Mouse (Mus musculus): ENCODE measurements around the gene Pdcd7.
A peak's percentile ranks its signal among the peaks of the same experiment; 100 is the strongest.
"Not testable (repeated sequence)": the region's sequence is repeated elsewhere in the genome, so short reads cannot be mapped to it uniquely, and the experiment has no call there.

The Pdcd7 gene

DNA sequence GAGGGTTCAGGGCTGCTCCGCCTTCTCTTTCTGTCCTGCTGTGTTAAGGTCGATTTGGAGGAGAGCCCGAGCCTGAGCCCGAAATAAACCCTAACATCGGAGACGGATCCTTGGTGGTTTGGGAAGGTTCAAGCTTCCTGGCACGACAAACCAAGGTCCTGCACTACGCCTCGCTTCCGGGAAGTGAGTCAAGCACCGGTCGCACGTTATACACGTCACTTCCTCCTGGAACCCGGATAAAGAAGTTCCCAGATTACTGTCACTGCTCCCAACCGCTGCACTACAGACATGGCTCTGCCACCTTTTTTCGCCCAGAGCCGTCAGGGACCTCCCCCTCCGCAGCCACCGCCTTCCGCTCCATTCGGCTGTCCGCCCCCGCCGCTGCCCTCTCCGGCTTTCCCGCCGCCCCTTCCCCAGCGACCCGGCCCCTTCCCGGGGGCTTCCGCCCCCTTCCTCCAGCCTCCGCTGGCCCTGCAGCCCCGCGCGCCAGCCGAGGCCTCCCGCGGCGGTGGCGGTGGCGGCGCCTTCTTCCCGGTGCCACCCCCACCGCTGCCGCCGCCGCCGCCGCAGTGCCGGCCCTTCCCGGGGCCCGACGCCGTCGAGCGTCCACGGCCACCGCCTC lies at the start of gene Pdcd7:
Gene Pdcd7 (plus strand): TSS at position 251 of the 622 bp plus-strand sequence.
- peak; percentile 93 to 94 for DNase-seq

GRCm38 (mm10) chr9:65297056-65297455 lies 48.8 kb upstream of the Pdcd7 start:
- no peak for DNase-seq

DNA sequence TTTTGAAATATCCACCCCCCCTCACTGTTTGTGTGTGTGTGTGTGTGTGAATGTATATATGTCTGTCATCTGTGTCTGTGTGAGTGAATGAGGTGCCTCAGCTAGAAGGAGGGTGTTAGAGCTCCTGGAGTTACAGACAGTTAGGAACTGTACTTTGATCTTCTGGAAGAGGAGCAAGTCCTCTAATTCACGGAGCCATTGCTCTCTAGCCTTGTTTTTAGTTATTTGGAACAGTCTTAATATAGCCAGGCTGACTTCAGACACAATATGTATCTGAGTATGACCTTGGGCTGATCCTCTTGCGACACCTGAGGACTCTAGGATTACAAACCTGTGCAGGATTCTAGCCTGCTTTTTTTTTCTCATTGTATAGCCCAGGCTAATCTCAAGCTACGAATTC lies 47.1 kb upstream of the Pdcd7 start:
- DNase-seq = no peak

DNA sequence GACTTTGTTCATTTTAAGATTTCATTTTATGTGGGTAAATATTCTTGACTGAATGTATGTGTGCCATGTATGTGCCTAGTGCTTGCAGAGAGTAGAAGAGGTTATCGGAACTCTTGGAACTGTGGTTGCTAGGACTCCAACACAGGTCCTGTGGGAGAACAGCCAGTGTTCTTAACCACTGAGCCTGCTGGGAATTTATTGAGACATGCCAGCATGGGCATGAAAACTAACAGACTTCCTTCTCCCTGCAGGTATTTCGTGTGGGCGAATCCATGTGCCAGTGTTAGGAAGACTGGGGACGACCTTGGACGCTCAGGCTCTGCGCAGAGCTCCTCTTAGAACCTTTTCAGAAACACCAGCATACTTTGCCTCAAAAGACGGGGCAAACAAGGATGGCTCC lies 46.3 kb upstream of the Pdcd7 start:
- no peak for DNase-seq

DNA sequence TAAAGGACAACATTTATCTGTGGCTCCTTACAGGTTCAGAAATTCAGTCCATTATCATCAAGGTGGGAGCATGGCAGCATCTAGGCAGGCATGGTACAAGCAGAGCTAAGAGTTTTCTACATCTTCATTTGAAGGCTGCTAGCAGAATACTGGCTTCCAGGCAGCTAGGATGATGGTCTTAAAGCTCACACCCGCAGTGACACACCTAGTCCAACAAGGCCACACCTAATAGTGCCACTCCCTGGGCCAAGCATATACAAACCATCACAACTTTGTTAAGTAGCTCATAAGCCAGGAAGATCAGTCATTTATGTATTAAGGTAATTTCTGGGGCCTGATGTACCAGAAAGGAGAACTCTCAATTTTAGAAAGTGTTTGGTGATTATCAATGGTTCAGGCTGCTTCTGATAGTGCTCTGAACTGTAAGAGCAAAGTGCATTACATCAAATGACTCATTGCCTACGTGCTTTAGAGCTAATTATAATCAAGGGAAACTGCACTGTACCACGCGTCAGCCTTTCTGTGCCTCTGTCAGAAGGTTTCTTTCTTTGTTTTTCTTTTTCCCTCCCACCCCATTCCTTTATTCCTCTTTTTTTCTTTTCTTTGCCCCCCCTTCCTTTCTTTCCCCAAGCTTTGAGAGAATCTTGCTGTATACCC lies 43.4 kb upstream of the Pdcd7 start:
- no peak for DNase-seq

DNA sequence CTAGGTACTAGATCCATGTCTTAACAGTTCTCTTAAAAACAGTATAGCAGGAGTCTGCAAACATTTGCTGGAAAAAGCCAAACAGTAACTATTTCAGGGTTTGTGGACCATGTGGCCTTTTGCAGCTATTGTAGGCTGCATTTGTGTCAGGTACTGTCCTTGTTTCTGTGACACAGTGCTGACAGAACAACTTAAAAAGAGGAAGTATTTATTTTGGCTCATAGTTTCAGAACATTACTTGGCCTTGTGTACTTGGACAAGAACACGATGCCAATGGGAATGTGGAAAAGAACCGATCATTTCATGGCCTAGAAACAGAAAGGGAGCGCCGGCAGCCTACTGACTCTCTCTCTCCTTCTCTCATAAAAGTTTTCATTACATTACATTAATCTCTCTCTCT lies 42.3 kb upstream of the Pdcd7 start:
- DNase-seq = no peak

DNA sequence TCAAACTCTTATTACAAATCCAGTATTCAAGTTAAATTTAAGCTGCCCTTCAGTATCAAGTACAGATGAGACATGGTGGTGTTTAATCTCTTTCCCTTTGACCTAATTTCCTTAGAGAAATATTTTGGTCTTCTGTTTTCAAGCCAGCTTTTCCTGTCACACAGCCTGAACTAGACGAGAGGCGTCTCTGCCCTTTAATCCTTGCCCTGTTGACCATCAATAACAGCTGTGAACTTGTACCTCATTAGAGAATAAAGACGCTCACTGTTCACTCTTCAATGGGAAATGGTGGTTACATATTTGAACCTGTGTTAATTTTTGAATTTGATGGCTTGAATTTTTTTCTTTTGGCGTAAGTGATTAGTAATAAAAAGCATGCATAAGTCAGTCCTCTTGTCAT lies 41.6 kb upstream of the Pdcd7 start:
- DNase-seq = no peak

DNA sequence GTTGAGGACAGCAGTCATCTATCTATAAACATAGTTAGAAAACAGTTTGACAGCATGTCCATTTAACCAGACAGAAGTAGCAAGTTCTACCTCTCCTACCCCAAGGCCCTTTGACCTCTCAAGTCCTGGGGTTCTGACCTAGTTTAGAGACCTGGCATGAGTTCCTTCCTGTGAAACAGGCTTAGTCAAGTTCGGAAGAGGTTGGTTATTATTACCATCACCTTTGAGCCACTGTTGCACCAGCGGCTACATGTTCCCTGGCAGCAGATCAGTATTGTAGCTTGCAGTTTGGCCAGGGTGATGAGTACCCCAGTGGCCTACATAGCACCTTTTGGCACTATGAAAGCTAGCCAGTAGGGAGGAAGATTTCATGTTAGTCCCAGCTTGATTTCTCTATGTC lies 39.2 kb upstream of the Pdcd7 start:
- no peak for DNase-seq

GRCm38 (mm10) chr9:65308011-65308410 lies 37.9 kb upstream of the Pdcd7 start:
- no peak for DNase-seq

DNA sequence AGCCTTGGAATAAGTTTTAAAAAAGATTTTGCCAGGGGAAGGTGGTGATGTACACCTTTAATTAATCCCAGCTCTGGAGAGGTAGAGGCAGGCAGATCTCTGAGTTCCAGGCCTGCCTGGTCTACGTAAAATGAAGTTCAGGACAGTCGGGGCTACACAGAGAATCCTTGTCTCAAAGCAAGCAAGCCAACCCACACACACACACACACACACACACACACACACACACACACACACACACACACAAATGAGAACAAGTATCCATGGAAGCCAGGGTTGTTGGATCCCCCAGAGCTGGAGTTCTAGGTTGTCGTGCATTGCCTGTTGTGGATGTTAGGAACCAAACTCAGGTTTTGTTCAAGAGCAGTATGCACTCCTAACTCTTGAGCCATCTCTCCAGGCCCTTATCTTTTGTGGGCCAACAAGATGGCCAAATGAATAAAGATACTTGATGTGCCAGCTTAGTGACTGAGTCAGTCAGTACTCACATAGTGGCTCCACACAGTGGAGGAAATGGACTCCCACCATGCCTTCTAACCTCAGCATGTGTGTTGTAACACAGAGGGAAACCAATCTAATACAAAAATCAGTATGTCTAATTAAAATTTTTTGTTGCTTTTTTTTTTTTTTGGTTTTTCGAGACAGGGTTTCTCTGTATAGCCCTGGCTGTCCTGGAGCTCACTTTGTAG lies 33.1 kb upstream of the Pdcd7 start:
- no peak for DNase-seq

DNA sequence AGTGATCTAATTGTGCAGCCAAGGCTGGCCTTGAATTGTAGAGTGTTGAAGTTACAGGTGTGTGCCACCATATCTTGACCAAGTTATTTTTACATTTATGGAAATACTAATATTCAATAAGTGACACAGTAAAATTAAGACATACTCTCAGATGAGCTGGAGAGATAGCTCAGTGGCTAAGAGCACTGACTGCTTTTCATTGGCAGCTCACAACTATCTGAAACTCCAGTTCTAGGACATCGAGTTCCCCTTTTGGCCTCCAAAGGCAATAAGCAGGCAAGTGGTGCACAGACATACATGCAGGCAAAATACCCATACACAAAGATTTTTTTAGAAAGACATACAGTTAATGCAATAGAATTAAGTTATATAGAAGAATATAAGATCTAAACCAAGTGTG lies 32.1 kb upstream of the Pdcd7 start:
- DNase-seq = no peak

DNA sequence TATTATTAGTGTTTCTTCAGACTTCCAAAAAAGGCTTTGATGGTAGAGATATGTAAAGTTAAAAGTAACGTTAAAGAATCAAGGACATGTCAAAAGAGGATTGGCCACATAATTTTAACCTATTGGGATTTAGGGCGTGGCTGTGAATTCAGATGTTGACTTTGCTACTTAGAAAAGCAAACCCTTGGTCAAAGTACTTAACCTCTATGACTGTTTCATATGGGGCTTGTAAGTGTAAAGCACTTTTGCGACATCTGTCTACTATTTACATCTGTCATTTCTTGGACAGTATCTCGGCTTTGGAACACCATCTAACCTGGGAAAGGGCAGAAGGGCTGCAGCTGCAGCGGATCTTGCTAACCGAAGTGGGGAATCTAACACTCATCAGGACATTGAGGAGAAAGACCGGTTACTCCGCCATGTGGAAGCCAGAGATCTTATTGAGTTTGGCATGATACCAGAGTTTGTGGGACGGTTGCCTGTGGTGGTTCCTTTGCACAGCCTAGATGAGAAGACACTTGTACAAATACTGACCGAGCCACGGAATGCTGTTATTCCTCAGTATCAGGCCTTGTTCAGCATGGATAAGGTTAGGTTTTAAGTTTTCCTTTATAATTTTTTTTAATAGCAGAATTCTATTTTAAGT lies 23.5 kb upstream of the Pdcd7 start:
- no peak for DNase-seq

DNA sequence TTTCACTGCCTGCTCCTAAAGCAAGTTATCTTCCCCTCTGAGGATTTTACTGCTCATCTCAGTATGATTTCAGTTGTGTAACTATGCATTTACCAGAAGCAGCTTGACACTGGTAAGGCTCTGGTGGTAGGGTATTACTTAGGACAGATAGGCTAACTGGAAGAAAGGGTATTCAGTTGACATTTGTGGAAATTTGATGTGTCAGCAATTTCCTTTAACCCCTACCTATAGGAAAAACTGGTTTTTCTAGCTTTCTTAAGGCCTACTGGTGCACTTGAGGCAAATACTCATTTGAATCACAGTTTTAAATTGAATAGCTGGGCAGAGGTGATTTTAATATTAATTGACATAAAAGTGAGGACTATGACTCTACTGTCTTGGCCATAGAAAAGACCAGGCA lies 19.9 kb upstream of the Pdcd7 start:
- no peak for DNase-seq

- DNase-seq = no peak
Observed at GRCm38 (mm10) chr9:65327371-65327770, 18.5 kb upstream of the Pdcd7 start.

DNA sequence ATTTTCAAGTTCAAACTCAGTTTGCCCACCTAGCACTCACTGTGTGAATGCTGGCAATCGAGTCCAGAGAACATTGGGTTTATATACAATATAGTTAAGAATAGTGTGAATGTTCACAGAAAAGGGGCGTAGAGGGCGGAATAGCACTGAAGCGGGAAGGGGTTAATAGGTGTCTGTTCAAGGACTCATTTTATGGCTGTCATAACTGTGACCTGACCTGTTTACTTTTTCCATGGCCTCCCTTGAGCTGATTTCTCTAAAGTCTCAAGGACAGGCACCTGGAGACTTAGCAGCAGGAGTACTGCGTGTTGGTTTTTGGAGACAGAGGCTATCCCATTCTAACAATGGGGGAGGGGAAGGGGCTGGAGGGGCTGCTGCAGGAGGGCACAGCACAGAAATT lies 11.9 kb upstream of the Pdcd7 start:
- no peak for DNase-seq

- no peak for DNase-seq
Observed at GRCm38 (mm10) chr9:65339146-65339545, 6.8 kb upstream of the Pdcd7 start.

GRCm38 (mm10) chr9:65340414-65340813 lies 5.5 kb upstream of the Pdcd7 start:
- DNase-seq = no peak

GRCm38 (mm10) chr9:65345439-65345838 lies 465 bp upstream of the Pdcd7 start:
- not testable (repeated sequence) for DNase-seq

- peak; percentile 61 to 70 for DNase-seq
Observed at GRCm38 (mm10) chr9:65346476-65347111, 690 bp downstream of the Pdcd7 start.

DNA sequence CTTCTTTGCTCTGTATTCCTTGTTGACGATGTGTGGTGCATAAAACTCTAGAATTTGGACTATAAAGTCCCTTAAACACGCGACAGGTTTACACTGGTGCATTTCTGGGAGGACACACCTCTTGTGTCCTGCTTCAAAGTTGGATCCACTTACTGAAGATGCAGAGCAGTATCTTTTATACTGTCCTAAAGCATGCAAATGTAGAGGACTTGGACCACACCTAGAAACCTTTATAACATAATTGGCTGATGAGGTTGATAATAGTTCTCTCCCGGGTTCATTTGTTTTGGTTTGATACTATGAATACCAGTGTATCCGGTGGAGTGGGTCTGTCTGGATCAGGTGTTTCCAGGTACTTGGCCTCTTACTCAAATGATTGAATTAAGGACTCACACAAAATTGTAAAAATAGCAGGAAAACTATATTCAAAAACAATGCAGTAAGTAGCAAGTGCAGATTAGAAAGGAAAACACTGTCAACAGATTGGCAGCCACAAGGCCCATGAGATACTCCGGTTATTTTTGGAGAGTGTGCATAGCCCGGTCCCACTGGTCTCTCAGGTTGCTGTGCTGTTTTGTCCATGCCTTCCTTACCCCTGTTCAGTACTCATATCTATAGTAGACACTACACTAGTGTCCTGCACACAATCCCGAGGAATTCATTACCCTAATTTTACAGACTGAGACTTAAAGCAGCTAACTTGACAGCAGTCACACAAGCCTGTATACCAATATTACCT lies 1.4 kb downstream of the Pdcd7 start:
- DNase-seq = no peak

DNA sequence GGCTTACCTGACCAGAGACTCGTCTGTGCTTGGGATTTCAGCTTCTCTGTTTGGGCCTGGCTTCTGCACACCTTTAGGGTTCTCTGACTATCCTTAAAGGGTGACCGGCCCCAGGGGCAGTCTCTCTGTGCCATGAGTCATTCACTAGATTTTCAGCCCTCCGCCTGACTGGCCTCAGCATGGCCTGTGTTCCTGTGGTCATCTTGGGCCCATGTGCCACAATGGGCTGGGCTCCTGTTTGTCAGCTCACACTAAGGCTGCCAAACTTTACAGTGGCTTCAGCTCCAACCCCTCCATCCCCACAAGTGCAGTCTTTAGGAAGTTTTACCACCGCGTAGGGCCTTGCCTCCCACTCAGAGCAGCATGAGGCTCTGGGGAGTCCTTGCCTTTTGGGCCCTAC lies 7.3 kb downstream of the Pdcd7 start:
- DNase-seq = no peak

- no peak for DNase-seq
Observed at GRCm38 (mm10) chr9:65356561-65356960, 10.7 kb downstream of the Pdcd7 start.

DNA sequence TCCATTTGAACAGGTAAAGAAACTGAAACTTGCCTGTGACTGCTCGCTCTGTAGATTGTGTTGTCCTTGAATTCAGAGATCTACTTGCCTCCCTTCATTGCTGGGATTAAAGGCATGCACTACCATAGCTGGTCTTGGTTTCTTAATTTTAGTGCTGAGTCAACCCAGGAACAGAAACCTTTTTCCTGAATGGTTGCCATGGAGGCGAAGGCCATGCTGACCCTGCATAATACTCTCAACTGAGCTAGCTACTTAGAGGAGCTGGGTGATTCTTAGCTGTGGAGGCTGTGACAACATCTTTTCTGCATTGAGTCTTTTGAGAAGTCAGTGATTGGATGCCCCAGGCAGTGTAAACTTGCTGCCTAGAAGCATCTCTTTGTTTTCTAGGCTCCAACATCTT lies 11.1 kb downstream of the Pdcd7 start:
- no peak for DNase-seq
